Mouse (Mus musculus): Measurements from ENCODE around the gene Mgea5. TPM values are rescaled to one million over a fixed set of nuclear protein-coding genes. Genes with fewer than 3 reads are reported as not detected.

Gene Mgea5
- polyA plus RNA-seq, 1 experiment from 2014 or later: 62.3 TPM

- Histone ChIP-seq H3K36me3 (replicated peaks) (no peaks in the 10 kb centered on the region), H3K27me3 (replicated peaks; ENCODE audit: low read depth, poor library complexity, severe bottlenecking) (no peaks in the 10 kb centered on the region; the same call in 1 of the 2 replicates), H3K27ac (replicated peaks) (no peak overlapping the region; the same call in 1 of the 2 replicates), H3K4me1 (peaks cover 15% of the 10 kb centered on the region), H3K9me3 (no peaks in the 10 kb centered on the region), H3K4me3 (no peak overlapping the region)
- WGBS: 82% methylated on average over 6 of the region's 6 CpGs
- DNase-seq (ENCODE audit: low spot score): no peak
Observed at GRCm38 (mm10) chr19:45792404-45792803, 8.8 kb upstream of the Mgea5 start.

- WGBS: 78% methylated on average over 13 of the region's 13 CpGs
- Histone ChIP-seq H3K4me3 (no peak overlapping the region), H3K27ac (replicated peaks) (no peak overlapping the region), H3K9me3 (no peaks in the 10 kb centered on the region), H3K36me3 (replicated peaks) (no peaks in the 10 kb centered on the region), H3K4me1 (0 out of 2 replicates have a peak, but pooled peaks cover 4% of the 10 kb centered on the region), H3K27me3 (replicated peaks; ENCODE audit: low read depth, poor library complexity, severe bottlenecking) (no peaks in the 10 kb centered on the region)
- no peak for DNase-seq (ENCODE audit: low spot score)
Observed at GRCm38 (mm10) chr19:45789888-45790874, 6.5 kb upstream of the Mgea5 start.

- WGBS: 82% methylated on average over 7 of the region's 7 CpGs
- DNase-seq (ENCODE audit: low spot score): no peak
Observed at GRCm38 (mm10) chr19:45789365-45789764, 5.7 kb upstream of the Mgea5 start.

GRCm38 (mm10) chr19:45788337-45788736, 4.7 kb upstream of the Mgea5 start:
- H3K4me3 ChIP-seq: no peak overlapping the region
- WGBS: 87% methylated on average over 4 of the region's 4 CpGs
- no peak for DNase-seq (ENCODE audit: low spot score)
- no peaks in the 10 kb centered on the region for H3K36me3 ChIP-seq (replicated peaks)
- H3K27me3 ChIP-seq (replicated peaks; ENCODE audit: low read depth, poor library complexity, severe bottlenecking): no peaks in the 10 kb centered on the region
- no peaks in the 10 kb centered on the region for H3K9me3 ChIP-seq
- peaks cover 9% of the 10 kb centered on the region for H3K4me1 ChIP-seq
- H3K27ac ChIP-seq (replicated peaks): no peak overlapping the region

More at GRCm38 (mm10) chr19:45789365-45789764, 5.7 kb upstream of the Mgea5 start:
- Histone ChIP-seq H3K27ac (replicated peaks) (no peak overlapping the region), H3K4me1 (0 out of 2 replicates have a peak, but pooled peaks cover 4% of the 10 kb centered on the region), H3K27me3 (replicated peaks; ENCODE audit: low read depth, poor library complexity, severe bottlenecking) (no peaks in the 10 kb centered on the region), H3K4me3 (no peak overlapping the region), H3K36me3 (replicated peaks) (no peaks in the 10 kb centered on the region), H3K9me3 (no peaks in the 10 kb centered on the region)

GRCm38 (mm10) chr19:45787450-45787849, 3.8 kb upstream of the Mgea5 start:
- Histone ChIP-seq H3K27ac (replicated peaks) (no peak overlapping the region), H3K27me3 (replicated peaks; ENCODE audit: low read depth, poor library complexity, severe bottlenecking) (no peaks in the 10 kb centered on the region), H3K36me3 (replicated peaks) (no peaks in the 10 kb centered on the region), H3K4me1 (peaks cover 9% of the 10 kb centered on the region), H3K9me3 (no peaks in the 10 kb centered on the region), H3K4me3 (no peak overlapping the region)
- DNase-seq (ENCODE audit: low spot score): no peak
- WGBS: 80% methylated on average over 3 of the region's 3 CpGs

GRCm38 (mm10) chr19:45785470-45785869, 1.8 kb upstream of the Mgea5 start:
- peaks cover 24% of the 10 kb centered on the region for H3K4me1 ChIP-seq
- no peak overlapping the region for H3K27ac ChIP-seq (replicated peaks)
- 64% methylated on average over 3 of the region's 3 CpGs for WGBS
- H3K36me3 ChIP-seq (replicated peaks): peaks cover 10% of the 10 kb centered on the region
- DNase-seq (ENCODE audit: low spot score): no peak
- no peaks in the 10 kb centered on the region for H3K9me3 ChIP-seq
- H3K4me3 ChIP-seq: no peak overlapping the region
- H3K27me3 ChIP-seq (replicated peaks; ENCODE audit: low read depth, poor library complexity, severe bottlenecking): no peaks in the 10 kb centered on the region

GRCm38 (mm10) chr19:45783933-45784576, 418 bp upstream of the Mgea5 start:
- no peak for DNase-seq (ENCODE audit: low spot score)
- H3K4me1 ChIP-seq: peaks cover 31% of the 10 kb centered on the region
- no peaks in the 10 kb centered on the region for H3K9me3 ChIP-seq
- 37% methylated on average over 17 of the region's 17 CpGs for WGBS
- peak overlapping the region; percentile 98 for H3K27ac ChIP-seq (replicated peaks)
- no peaks in the 10 kb centered on the region for H3K27me3 ChIP-seq (replicated peaks; ENCODE audit: low read depth, poor library complexity, severe bottlenecking)
- peaks cover 24% of the 10 kb centered on the region for H3K36me3 ChIP-seq (replicated peaks)
- peak overlapping the region; percentile 99 for H3K4me3 ChIP-seq

GRCm38 (mm10) chr19:45782315-45783001, 1.2 kb downstream of the Mgea5 start:
- DNase-seq (ENCODE audit: low spot score): peak; percentile 82
- Histone ChIP-seq H3K9me3 (no peaks in the 10 kb centered on the region), H3K4me3 (peak overlapping the region; percentile 99), H3K27me3 (replicated peaks; ENCODE audit: low read depth, poor library complexity, severe bottlenecking) (no peaks in the 10 kb centered on the region), H3K4me1 (peaks cover 31% of the 10 kb centered on the region), H3K36me3 (replicated peaks) (peaks cover 40% of the 10 kb centered on the region), H3K27ac (replicated peaks) (peak overlapping the region; percentile 98)
- WGBS: under 1% methylated on average over 36 of the region's 36 CpGs

- Histone ChIP-seq H3K9me3 (no peaks in the 10 kb centered on the region), H3K27ac (replicated peaks) (no peak overlapping the region), H3K4me1 (peaks cover 31% of the 10 kb centered on the region), H3K27me3 (replicated peaks; ENCODE audit: low read depth, poor library complexity, severe bottlenecking) (no peaks in the 10 kb centered on the region), H3K4me3 (peak overlapping the region; percentile 99), H3K36me3 (replicated peaks) (peaks cover 48% of the 10 kb centered on the region)
- no peak for DNase-seq (ENCODE audit: low spot score)
- 70% methylated on average over 8 of the region's 8 CpGs for WGBS
Observed at GRCm38 (mm10) chr19:45781676-45782075, 2.0 kb downstream of the Mgea5 start.

- Histone ChIP-seq H3K9me3 (no peaks in the 10 kb centered on the region), H3K27me3 (replicated peaks; ENCODE audit: low read depth, poor library complexity, severe bottlenecking) (no peaks in the 10 kb centered on the region), H3K27ac (replicated peaks) (no peak overlapping the region), H3K4me1 (peaks cover 31% of the 10 kb centered on the region), H3K4me3 (peak overlapping the region; percentile 99; the same call in 1 of the 2 replicates), H3K36me3 (replicated peaks) (peaks cover 60% of the 10 kb centered on the region)
- 92% methylated on average over 13 of the region's 13 CpGs for WGBS
- DNase-seq (ENCODE audit: low spot score): no peak
Observed at GRCm38 (mm10) chr19:45780350-45780915, 3.2 kb downstream of the Mgea5 start.

- Histone ChIP-seq H3K27me3 (replicated peaks; ENCODE audit: low read depth, poor library complexity, severe bottlenecking) (no peaks in the 10 kb centered on the region), H3K36me3 (replicated peaks) (peaks cover 100% of the 10 kb centered on the region), H3K4me3 (no peak overlapping the region), H3K4me1 (peaks cover 7% of the 10 kb centered on the region), H3K9me3 (no peaks in the 10 kb centered on the region), H3K27ac (replicated peaks) (no peak overlapping the region)
- 82% methylated on average over 2 of the region's 2 CpGs for WGBS
- DNase-seq (ENCODE audit: low spot score): no peak
Observed at GRCm38 (mm10) chr19:45775486-45775885, 8.2 kb downstream of the Mgea5 start.

- Histone ChIP-seq H3K36me3 (replicated peaks) (peaks cover 100% of the 10 kb centered on the region), H3K27me3 (replicated peaks; ENCODE audit: low read depth, poor library complexity, severe bottlenecking) (no peaks in the 10 kb centered on the region), H3K4me3 (no peak overlapping the region), H3K4me1 (no peaks in the 10 kb centered on the region), H3K27ac (replicated peaks) (no peak overlapping the region), H3K9me3 (no peaks in the 10 kb centered on the region)
- DNase-seq (ENCODE audit: low spot score): no peak
- 92% methylated on average over 5 of the region's 5 CpGs for WGBS
Observed at GRCm38 (mm10) chr19:45771501-45771900, 12.1 kb downstream of the Mgea5 start.
